Mouse (Mus musculus) cerebral cortex, adult 2 months (tissue): Measurements from ENCODE around the gene Loxl1.

ENCODE experiments used
- WGBS: fragments of 180-500 bp; shearing (Covaris S2); methylation state at CpG from one replicate; pipeline ENCODE4 v1.1.7; 2018; 5-methylcytosine and 5-hydroxymethylcytosine counted together

Loxl1 gene

DNA sequence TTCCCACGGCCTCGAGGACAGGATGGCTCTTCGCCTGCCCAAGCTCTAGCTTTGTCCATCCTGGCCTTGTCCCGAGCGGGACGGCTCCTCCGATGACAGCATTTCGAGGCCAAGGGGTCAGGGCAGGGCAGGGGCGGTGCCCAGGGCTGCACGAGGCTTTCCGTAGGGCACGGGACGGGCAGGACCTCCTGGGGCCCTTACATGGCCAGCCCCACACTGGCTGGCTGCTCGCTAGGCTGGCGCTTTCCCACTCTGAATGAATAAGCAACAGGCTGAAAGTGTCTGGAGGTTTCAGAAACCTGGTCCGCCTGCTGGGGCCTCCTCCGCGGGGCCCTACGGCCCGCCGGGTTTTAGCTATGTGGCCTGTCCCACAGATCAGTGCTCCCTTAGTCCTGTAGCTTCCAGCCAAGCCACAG is at the start of gene Loxl1:
Loxl1 (minus strand) TSS at position 243 of the 416 bp plus-strand sequence.
- 13% methylated on average over 21 of the region's 21 CpGs for WGBS

DNA sequence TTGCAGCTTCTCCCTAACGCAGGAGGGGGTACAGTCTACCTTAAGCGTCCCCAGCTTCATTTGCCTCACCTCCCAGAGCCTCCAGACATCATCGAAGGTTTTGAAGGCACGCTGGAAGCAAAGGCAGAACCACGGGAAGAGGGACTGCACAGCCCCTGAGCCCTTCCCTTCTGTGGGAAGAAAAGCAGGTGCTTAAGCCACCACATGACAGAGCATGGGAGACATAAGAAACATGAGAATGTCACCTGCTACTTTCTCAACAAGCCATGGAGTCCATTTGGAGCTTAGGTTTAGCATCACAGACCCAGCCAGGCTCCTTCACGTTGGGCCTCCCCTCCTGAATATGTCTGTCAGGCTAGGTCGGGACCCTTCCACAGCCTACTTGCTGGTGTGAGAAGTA is 49.0 kb upstream of the Loxl1 start:
- 88% methylated on average over 7 of the region's 7 CpGs for WGBS

GRCm38 (mm10) chr9:58361373-58361772 is 48.4 kb upstream of the Loxl1 start:
- 97% methylated on average over 1 of the region's 1 CpGs for WGBS

DNA sequence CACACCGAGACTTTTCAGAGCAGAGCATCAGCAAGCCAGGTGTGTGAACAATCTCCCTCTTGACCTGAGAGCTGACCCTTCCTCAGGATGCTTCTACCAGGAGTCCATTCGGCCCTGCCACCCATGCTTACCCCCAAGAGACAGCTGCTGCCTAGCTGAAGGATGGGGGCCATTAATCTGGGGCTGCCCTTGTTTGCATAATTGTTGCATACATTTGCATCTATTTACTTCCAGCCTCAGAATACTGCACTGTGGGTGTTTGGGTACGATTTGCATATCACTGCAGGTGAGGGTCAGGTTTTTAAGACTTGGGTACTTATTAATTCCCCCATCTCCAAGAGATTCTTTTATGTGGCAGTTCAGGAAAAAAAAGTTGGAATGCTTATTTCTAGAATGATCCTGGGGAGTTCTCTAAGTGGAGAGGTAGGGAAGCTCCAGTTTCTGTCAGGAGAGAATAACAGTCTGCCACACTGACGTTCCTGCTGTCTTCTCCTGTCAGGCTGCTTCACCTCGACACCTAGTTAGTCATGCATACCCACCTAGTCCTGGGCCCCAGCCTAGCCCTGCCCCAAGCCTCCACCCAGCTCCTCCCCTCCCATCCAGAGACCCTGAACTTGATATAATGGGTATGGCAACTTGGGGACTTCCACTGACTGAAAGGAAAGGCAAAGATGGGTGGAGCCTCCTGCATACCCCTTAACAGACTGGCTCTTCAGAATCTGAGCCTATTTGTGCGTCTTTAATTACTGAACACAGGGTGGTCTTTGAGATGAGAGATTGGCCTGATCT is 42.5 kb upstream of the Loxl1 start:
- 58% methylated on average over 6 of the region's 6 CpGs for WGBS

DNA sequence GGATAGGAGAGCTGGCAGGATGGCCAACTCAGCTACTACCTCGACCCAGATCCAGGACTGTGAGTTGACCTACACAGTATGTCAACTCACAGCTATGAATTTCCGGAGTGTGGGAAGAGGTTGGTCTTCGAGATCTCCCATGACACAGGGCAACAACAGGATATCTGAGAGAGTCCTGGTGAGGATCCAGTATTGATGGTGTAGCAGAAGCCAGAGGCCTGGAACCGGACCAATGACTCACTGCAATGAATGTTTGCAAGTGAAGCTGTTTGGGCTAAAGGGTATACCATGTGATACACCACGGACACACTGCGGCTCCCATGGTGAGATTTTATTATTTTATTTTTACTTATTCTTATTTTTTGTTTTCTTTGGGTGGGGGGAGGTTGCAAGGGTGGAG is 41.7 kb upstream of the Loxl1 start:
- 74% methylated on average over 6 of the region's 6 CpGs for WGBS

- WGBS, result 89% methylated on average over 6 of the region's 6 CpGs
Observed at GRCm38 (mm10) chr9:58353224-58353623, 40.2 kb upstream of the Loxl1 start.

GRCm38 (mm10) chr9:58347795-58348194 is 34.8 kb upstream of the Loxl1 start:
- 83% methylated on average over 6 of the region's 6 CpGs for WGBS

- 66% methylated on average over 10 of the region's 10 CpGs for WGBS
Observed at GRCm38 (mm10) chr9:58346498-58346897, 33.5 kb upstream of the Loxl1 start.

- 85% methylated on average over 7 of the region's 7 CpGs for WGBS
Observed at GRCm38 (mm10) chr9:58345963-58346362, 33.0 kb upstream of the Loxl1 start.

DNA sequence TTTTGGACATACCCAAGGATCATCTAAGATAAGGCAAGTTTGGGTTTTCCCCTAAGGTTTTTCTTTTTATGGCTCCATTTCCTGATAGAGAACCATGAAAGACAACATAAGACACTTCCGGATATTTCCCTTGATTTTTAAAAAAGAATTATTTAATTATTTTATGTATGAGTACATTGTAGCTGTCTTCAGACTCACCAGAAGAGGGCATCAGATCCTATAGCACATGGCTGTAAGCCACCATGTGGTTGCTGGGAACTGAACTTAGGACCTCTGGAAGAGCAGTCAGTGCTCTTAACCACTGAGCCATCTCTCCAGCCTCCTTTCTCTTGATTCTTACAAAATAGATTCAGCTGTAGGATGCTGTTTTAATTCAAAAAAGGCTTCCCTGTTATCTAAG is 28.8 kb upstream of the Loxl1 start:
- WGBS, result 93% methylated on average over 1 of the region's 1 CpGs

DNA sequence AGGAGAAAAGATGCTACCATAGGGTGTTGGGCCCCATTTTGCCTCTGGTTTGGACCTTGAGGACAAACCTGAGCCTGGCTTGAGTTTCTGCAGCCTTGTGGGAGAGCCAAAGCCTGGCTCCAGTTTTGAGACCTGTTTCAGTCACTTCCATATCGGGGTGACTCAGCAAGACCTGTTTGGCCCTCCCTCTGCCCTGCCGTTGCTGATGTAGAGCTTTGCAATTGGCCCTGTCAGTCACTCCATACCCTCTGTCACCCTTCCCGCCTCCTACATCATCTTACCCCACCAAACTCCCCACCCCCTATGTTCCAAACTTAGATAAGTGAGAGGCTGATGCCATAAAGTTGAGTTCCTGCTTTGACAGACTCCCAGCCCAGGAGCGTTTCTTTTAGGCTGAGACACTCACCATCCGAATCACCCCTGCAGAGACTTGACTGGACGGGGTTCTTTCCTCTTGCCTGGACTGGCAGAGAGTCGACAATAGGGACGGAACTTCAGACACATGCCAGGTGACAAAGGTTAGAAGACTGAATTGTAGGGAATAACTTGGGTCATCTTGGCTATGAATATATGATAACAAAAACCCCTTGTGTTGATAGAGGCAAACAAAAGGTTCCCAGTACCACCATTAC is 23.8 kb upstream of the Loxl1 start:
- WGBS, result 74% methylated on average over 8 of the region's 8 CpGs

DNA sequence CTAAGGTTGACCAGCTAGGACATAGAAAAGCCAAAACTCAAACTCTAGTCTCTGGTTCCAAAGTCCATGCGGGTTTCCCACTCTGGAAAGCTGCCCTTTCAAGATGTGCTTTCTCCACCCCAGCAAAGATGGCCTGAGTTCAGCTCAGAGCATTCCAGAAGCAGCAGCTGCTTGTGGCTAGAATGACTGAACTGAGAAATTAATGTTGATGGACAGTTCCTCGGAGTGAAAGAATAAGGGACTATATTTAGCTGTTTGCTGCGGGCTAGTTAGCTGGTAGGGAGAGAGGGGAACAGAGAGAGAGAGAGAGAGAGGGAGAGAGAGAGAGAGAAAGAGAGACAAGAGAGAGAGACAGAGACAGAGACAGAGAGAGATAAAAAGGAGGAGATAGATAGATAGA is 18.3 kb upstream of the Loxl1 start:
- WGBS, result 41% methylated on average over 3 of the region's 3 CpGs

DNA sequence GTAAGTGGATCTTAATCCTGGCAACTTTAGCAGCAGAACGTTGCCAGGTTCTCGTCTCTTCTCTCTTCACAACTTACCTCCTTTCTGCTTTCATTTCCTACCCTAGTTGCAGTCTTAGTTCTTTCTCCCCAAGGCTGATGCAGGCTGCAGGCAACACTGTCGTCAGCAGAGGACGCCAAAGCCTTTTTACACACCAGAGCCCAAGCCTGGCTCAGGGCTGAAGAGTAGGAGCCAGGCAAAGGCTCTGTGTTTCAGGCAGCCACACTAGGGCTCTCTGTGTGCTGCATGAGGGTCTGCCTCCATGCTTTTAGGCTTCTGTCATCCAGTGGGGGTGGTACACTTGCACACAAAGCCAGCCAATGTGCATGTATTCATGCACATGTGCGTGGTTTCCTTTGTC is 17.3 kb upstream of the Loxl1 start:
- WGBS, result 14% methylated on average over 5 of the region's 5 CpGs

DNA sequence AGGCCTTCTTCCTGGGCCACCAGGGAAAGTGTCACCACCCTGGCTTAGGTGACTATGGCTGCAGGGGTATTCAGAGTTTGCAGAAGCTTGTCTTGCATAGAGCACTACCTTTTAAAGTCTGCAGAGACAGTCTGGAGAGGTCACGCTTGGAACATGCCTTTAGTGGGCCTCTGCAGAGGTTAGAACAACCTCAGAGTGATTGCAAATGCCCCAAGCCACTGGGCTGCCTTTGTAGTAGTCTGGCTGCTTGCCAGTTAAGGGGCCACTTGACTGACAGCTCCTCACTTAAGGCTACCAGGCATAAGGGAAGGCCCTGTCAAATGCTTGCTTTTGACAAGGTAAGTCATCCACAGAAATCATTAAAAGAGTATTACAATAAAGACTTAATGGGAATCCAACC is 14.4 kb upstream of the Loxl1 start:
- WGBS, result 81% methylated on average over 1 of the region's 1 CpGs

DNA sequence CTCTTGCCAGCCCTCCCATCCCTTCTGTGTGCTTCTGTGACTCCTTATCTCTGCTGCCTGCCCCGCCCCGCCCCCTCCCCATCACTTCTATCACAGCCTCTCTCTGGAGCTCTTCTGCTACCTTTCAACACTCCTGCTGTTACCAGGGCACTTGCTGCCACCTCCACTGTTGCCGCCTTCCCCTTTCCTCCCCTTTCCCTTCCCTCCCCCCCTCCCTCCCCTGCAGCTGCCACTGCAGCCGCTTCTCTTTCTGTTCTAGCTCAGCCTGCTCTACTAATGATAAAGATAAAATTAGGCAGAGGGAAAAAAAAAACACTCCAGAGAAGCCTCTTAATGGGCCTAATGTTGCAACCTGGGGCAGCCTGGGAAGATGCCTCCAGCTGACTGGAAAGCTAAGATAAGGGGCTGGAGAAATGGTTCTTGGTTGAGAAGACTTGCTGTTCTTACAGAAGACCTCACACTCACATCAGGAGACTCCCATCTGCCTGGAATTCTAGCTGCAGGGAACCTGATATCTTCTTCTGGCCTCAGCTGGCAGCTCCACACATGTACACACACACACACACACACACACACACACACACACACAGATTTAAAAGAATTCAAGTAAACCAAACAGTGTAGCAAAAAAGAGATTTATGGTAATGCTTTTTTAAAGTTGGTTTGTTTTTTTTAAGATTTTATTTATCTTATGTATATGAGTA is 13.6 kb upstream of the Loxl1 start:
- WGBS, result 51% methylated on average over 4 of the region's 4 CpGs

DNA sequence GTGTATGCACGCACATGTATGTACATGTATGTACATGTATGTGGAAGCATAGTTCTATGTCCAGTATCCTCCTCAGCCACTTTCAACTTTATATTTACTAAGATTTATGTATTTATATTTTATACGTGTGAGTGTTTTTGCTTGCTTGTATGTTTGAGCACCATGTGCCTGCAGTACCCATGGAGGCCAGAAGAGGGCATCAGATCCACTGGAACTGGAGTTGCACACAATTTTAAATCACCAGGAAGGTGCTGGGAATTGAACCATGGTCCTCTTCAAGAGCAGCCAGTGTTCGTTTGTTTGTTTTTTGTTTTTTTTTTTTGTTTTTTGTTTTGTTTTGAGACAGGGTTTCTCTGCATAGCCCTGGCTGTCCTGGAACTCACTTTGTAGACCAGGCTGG is 8.7 kb upstream of the Loxl1 start:
- WGBS, result 98% methylated on average over 3 of the region's 3 CpGs

- WGBS, result 67% methylated on average over 3 of the region's 3 CpGs
Observed at GRCm38 (mm10) chr9:58318317-58318716, 5.3 kb upstream of the Loxl1 start.

GRCm38 (mm10) chr9:58317381-58317780 is 4.4 kb upstream of the Loxl1 start:
- 27% methylated on average over 3 of the region's 3 CpGs for WGBS

GRCm38 (mm10) chr9:58316784-58317183 is 3.8 kb upstream of the Loxl1 start:
- 71% methylated on average over 7 of the region's 7 CpGs for WGBS

DNA sequence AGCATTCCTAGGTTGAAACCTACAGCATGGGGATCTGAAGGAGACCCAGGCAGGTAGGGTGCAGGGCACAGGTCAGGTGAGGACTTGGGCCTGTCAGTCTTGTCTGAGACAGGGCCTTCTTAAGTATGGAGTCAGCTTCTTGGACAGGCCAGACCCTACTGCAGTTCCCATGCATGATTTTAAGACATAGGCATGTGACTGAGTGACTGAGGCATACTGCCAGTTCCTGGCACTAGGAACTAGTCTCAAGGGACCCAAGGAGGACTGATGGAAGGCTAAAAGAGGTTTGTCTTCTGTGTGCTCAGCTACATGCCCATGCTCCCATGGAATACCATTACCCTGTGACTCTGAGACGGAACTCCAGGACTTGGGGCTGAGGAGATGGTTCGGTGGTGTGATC is 2.9 kb upstream of the Loxl1 start:
- 84% methylated on average over 2 of the region's 2 CpGs for WGBS

DNA sequence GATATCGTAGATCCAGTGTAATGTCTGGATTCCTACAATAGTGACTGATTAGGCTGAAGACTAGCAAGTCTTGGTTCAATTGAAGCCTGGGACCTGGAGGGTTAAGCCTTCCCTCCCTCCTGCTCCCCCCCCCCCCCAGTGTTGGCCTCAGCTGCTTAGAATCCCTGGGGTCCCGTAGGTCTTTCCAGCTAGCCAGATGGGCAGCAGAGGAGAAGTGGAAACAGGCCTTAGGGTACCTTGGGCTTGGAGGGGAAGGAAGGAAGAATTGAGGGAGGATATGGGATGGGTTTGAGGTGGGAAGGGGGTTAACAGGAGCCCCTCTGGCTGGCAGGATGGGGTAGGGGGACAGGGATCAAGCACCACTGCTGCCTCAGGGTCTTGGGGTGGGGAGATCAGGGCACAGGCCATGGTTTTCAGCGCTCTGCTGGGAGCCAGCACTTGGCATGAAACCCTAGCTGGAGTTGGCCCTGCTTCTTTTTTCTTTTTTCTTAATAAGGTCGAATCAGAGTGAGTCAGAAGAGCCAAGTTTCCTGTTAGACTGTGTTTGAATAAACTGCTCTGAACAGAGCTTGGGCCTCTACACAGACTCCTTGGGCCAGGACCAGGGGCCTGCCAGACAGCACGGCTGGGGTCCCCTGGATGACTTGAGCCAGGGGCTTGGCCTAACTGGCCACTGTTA is 1.8 kb upstream of the Loxl1 start:
- WGBS, result 54% methylated on average over 5 of the region's 5 CpGs
